Mouse (Mus musculus): ENCODE data around the gene Mrgprd. TPM values are rescaled to one million over a fixed set of nuclear protein-coding genes. Genes with fewer than 3 reads are reported as not detected.

The Mrgprd gene
- total and polyA plus RNA-seq, 3 experiments, result not detected

DNA sequence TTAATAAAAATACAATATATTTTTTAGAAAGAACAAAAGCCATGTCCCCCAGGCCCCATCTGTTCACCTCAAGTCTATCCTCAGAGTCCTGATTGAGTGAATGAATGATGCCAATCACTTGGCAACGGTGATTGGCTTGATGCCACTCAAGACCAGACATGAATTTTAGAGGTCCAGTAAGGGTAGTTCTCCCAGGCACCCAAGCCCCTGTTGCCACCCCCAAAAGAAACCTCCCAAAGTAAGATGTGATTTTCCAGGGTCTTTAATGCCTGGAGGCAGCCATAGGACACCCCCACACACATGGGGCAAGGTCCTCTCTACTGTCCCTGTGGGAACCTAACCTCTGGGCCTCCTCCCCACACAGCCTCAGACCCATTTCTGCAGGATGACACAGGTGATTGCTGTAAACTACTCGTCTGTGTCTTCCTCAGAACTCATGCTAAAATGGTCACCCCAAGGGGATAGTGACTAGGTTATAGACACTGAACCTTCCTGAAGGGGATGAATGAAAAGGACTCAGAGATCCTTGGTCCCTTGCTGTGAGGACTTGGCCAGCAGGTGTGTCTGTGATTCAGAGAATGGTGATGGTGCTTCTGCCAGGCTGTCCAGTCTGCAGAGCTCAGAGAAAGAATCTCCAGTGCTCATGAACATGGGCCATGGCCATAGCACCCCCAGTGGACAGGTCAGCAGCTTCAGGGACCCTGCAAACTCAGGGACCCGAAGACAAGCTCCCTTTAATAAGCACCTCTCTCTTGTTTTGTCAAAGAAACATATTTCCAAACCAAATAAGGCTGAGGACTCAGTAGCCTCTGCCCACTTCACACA lies 15.8 kb upstream of the Mrgprd start:
- no peak for DNase-seq (ENCODE audit: extremely low read depth)
- TF ChIP-seq BHLHE40 (IDR thresholded peaks at IDR 0.05; ENCODE audit: low read depth, low read length), result no peak
- H3K9me3 ChIP-seq (replicated peaks; ENCODE audit: low read length), result no peaks in the 10 kb centered on the region
- H3K79me2 ChIP-seq (replicated peaks; ENCODE audit: control insufficient read depth, extremely low read depth, insufficient read depth, poor library complexity, severe bottlenecking), result no peaks in the 10 kb centered on the region
- H3K36me3 ChIP-seq (replicated peaks in 1 of 2; ENCODE audit: control insufficient read depth in 1 of 2, insufficient read depth in 1 of 2, low read length in 1 of 2), result no peaks in the 10 kb centered on the region
- in situ Hi-C loops (cut with MboI; ENCODE audit: low pct_ligation_motif_present, low pct_unique_long_range_greater_than_20kb, low sequenced_read_pairs) (no loop called here), dilution Hi-C loops (cut with MboI; ENCODE audit: extremely low pct_ligation_motif_present, extremely low pct_unique_long_range_greater_than_20kb, low sequenced_read_pairs) (no loop called here)
- no peak overlapping the region for H3K4me3 ChIP-seq (replicated peaks in 1 of 3; ENCODE audit: low read depth in 2 of 3, low read length in 2 of 3, poor library complexity in 1 of 3)
- no peak overlapping the region for H3K4me2 ChIP-seq (ENCODE audit: insufficient read depth, low read depth, poor library complexity, severe bottlenecking)
- no peak overlapping the region for H3K27ac ChIP-seq (ENCODE audit: insufficient read depth, low read depth)
- no peak overlapping the region for H3K9ac ChIP-seq (ENCODE audit: insufficient read depth, low read depth)
- peaks cover 86% of the 10 kb centered on the region for H3K27me3 ChIP-seq (replicated peaks)
- H3K4me1 ChIP-seq (ENCODE audit: control insufficient read depth in 1 of 2, insufficient read depth in 2 of 2), result no peaks in the 10 kb centered on the region

DNA sequence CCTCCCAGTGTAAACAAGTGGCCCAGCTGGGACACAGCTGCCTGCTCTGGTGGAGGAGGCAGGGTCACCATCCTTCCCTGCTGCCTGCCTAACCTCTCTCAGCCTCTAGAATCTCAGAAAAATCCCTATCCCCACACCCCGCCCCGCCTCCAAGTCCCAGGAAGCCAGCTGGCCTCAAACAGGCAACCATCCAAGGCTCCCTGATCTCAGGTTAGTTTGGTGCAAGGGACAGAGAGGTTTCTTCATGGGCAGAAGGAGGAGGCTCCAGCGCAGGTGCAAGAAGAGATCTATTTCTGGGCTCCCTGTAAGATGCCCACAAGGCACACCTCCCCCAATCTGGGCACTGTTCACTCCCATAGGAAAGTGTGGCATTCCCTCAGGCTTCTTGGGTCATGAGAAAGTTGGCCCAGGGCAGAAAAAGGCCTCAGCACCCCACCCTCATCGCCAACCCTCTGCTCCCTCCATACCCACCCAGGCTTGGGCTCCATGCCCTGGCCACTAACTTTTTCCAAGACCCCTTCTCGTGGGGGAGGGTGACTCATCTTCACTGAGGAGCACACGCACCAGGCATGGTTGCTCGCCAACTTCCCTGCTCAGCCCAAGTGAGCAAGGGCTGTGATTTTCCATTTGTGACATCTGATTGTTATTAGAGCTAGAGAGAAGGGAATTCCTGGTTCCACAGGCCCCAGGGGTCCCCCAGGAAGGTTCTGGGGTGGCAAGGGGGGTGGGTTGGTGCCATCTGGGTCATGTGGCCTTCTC lies 14.9 kb upstream of the Mrgprd start:
- in situ Hi-C loops (cut with MboI; ENCODE audit: low pct_ligation_motif_present, low pct_unique_long_range_greater_than_20kb, low sequenced_read_pairs), result no loop called here
- Histone ChIP-seq H3K27ac (ENCODE audit: insufficient read depth, low read depth) (no peak overlapping the region), H3K9me3 (replicated peaks; ENCODE audit: low read length) (no peaks in the 10 kb centered on the region), H3K79me2 (replicated peaks; ENCODE audit: control insufficient read depth, extremely low read depth, insufficient read depth, poor library complexity, severe bottlenecking) (no peaks in the 10 kb centered on the region), H3K27me3 (replicated peaks) (peaks cover 89% of the 10 kb centered on the region), H3K4me3 (replicated peaks in 1 of 3; ENCODE audit: low read depth in 2 of 3, low read length in 2 of 3, poor library complexity in 1 of 3) (no peak overlapping the region), H3K4me1 (ENCODE audit: control insufficient read depth in 1 of 2, insufficient read depth in 2 of 2) (no peaks in the 10 kb centered on the region), H3K4me2 (ENCODE audit: insufficient read depth, low read depth, poor library complexity, severe bottlenecking) (no peak overlapping the region), H3K9ac (ENCODE audit: insufficient read depth, low read depth) (no peak overlapping the region), H3K36me3 (replicated peaks in 1 of 2; ENCODE audit: control insufficient read depth in 1 of 2, insufficient read depth in 1 of 2, low read length in 1 of 2) (no peaks in the 10 kb centered on the region)
- DNase-seq (ENCODE audit: extremely low read depth), result no peak
- dilution Hi-C loops (cut with MboI; ENCODE audit: extremely low pct_ligation_motif_present, extremely low pct_unique_long_range_greater_than_20kb, low sequenced_read_pairs), result no loop called here
- TF ChIP-seq KAT2A (IDR thresholded peaks at IDR 0.05; ENCODE audit: insufficient replicate concordance, low read length), result no peak
- no peak for TF ChIP-seq PAX5 (IDR thresholded peaks at IDR 0.05; ENCODE audit: low read length)
- no peak for TF ChIP-seq NELFE (IDR thresholded peaks at IDR 0.05; ENCODE audit: low read depth, low read length)
- TF ChIP-seq ZC3H11A (IDR thresholded peaks at IDR 0.05; ENCODE audit: low read depth, low read length), result no peak
- no peak for TF ChIP-seq HCFC1 (IDR thresholded peaks at IDR 0.05; ENCODE audit: low read depth, low read length)
- no peak for TF ChIP-seq POLR2AphosphoS2 (IDR thresholded peaks at IDR 0.05; ENCODE audit: low read depth, low read length)
- TF ChIP-seq BHLHE40 (IDR thresholded peaks at IDR 0.05; ENCODE audit: low read depth, low read length), result no peak
- no peak for TF ChIP-seq ZMIZ1 (IDR thresholded peaks at IDR 0.05; ENCODE audit: low read depth, low read length)
- TF ChIP-seq ZKSCAN1 (IDR thresholded peaks at IDR 0.05; ENCODE audit: borderline replicate concordance, low read depth, low read length), result no peak
- TF ChIP-seq ELF1 (IDR thresholded peaks at IDR 0.05; ENCODE audit: low read depth, low read length), result no peak
- TF ChIP-seq CHD1 (IDR thresholded peaks at IDR 0.05; ENCODE audit: low read depth, low read length), result no peak
- no peak for TF ChIP-seq SMC3 (IDR thresholded peaks at IDR 0.05; ENCODE audit: low read depth, low read length)
- TF ChIP-seq ZNF384 (IDR thresholded peaks at IDR 0.05; ENCODE audit: low read depth, low read length), result no peak
